Mouse (Mus musculus): ENCODE results near the gene Scmh1.

The Scmh1 gene

DNA sequence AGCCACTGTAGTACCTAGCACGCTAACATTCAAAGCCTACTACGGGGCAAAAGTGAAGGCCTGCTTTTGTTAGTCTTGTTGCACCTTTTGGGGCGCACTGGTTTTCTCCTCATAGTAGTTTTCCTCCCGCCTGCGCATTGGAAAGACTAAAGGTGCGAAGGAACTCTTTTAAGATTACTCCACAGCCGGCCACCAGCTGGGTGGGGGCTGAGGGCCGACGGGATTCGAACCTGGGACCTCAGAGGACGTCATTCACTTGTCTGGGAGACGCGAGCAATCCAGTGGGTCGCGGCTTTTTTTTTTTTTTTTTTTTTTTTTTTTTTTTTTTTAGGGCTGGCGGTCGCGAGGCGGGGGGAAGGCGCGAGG, 320 bp upstream of the Scmh1 start:
- intact Hi-C loops (cut with DNase I), result no loop called here

DNA sequence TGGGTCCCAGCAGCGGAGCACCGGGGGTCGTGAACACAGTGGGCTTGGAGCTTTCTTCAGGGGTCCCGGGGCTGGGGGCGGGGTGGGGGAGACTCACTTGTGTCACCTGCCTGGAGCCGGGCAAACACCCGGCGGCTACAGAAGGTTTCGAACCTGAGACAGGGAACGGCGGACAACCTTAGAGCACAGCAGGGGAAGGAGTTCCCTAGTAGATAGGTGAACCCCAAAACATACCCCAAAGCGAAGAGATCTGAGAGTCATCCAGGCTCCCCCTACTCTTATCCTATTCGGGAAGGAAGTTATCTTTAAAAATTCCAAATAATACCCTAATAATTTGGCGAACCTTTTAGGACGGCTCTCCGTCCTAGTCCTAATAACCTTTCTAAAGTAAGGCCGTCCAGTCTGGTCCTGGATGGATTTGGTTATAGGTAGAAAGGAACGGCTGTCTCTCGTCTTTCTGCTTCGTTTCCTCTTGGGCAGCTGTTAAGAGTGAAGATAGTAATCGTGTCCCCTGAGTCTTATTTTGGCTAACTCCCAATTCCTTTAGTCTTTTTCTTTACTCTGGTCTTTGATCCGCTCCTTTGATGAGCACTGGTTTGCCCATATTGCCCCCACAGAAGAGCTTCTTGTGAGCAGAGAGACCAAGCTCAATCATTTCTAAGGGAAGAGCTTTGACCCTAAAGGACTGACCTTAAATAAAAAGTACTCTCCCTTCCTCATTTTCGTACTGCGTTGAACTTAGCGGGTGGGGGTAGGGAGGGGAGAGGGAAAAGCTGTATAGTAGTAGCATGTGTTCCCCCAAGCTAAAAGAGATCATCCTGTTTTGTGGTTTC, 941 bp downstream of the Scmh1 start:
- intact Hi-C loops (cut with DNase I), result no loop called here

DNA sequence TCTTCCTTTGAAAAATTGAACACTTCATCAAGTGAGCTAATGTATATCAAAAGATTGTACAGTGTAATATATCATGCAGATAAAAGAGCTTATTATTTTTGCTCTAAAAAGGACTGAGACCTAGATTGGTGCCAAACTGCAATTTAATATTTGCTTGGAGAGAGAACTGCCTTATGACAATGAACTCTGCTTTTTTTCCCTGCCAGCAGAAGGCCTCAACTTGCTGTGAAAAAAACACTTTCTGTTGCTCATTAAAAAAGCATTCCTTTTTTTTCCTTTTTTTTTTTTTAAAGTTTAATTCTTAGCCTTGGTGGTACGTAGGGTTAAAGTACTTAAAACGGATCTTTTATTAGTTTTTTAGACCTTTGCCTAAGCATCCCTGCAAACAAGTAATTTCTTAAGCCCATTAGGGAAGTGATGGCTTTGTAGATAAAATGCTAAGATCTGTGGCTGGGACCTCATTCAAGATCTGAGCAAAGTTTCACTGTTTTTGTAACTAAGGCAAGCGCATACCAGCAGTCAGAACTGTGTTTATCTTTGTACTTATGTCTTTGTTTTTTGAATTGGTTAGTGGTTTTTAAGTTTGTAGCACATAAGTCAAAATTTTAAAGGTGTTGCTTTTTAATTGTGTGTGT, 1.7 kb downstream of the Scmh1 start:
- intact Hi-C loops (cut with DNase I), result no loop called here

DNA sequence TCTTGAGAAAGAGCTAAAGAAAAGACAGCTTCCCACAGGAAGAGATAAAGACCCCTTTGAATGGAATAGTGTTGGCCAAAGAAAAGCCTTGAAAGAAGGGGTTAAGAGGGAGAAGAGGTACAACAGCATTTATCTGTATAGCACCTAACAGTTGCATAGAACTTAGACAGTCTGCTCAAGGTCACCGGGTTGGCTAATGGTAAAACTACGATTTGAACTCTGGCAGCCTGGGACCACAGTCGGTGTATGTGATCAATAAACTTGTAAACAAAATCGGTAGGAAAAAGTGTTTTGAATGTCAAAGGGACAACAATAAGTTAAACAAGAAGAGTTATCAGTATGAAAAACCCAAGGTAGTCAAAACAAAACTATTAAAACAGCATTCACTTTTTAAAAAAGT, 13.0 kb downstream of the Scmh1 start:
- intact Hi-C loops (cut with DNase I), result no loop called here

DNA sequence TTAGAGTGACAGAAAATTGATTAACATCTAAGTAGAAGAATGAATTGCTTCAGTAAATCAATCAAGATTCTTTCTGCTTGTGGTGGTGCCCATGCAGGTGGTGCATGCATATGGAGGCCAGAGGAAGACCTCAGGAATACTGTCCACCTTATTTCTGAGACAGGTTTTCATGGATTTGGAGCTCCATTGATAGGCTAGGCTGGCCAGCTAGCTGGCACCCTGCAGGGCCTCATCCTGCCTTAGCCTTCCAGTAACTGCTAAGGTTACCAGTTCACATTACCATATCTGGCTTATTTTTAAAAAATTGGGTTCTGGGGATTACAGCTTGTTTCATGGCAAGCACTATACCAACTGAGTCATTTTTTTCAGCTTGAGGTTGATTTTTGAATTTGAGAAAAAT, 15.1 kb downstream of the Scmh1 start:
- intact Hi-C loops (cut with DNase I), result no loop called here

DNA sequence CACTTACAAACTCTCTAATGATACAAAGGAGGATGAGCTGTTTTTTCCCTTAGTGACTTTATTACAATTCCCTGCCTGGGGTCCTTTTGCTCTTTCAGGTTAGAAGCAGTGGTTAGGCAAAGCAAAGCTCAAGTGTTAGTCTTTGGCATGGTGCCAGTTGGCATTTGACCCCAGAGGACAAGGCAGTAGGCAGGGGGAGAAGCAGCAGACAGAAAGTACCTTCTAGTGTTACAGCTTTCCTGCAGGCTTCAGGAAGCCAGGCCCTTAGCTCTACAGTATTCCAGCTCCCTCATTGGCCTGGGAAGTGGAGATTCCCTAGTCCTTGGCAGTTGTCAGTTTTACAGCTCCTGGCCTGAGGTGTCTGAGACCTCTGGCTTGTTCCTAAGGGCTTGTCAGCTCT, 15.6 kb downstream of the Scmh1 start:
- intact Hi-C loops (cut with DNase I), result no loop called here

DNA sequence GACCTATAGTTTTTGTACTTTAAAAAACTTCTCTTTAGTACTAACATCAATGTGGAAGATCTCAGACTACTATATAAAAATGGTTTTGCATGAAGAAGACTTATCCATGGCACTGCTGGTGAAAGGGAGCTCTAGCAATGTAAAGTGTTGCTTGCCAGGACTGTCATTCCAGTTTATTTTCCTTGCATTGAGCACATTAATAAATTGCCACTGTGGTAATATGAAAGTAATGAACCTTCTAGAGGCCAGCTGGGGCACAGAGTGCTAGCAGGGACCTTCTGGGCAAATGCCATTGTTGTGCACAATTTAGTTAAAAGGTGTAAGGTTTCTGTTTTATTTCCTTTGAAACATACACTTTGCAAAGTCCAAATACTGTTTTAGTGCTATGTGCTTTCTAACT, 25.5 kb downstream of the Scmh1 start:
- intact Hi-C loops (cut with DNase I), result no loop called here

DNA sequence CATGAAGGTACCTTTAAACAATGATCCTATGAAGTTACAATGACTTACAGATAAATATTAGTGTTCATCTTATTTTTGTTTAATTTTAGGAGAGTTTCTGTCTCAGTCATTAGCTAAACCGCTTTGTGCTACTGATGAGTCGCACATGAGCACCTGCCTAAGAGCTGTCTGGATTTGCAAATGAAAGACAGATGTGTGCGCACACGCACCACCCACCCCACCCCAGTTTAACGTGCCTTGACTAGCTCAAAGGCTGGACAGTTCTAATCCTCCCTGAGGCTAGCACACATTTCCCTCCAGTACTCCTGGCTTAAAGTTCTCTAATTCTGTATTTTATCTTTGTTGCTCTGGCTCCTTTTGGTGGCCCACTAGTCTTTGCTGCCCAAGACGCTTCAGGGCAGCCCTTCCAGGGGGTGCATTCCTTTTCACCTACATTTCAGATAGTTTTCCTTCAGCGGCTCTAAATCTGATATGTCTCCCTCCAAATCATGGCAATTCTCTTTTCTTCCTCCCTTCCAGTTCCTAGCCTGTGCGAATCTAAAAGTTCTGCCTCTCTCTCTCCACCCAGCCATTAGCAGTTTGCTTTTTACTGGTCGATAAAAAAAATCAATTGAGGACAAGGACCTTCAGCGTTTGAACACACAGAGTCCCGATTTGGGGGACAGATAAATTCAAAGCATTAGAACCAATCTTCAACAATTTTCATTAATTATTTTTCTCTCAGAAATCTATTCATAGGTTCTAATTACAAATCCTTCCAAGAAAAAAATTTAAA, 27.7 kb downstream of the Scmh1 start:
- intact Hi-C loops (cut with DNase I), result no loop called here

DNA sequence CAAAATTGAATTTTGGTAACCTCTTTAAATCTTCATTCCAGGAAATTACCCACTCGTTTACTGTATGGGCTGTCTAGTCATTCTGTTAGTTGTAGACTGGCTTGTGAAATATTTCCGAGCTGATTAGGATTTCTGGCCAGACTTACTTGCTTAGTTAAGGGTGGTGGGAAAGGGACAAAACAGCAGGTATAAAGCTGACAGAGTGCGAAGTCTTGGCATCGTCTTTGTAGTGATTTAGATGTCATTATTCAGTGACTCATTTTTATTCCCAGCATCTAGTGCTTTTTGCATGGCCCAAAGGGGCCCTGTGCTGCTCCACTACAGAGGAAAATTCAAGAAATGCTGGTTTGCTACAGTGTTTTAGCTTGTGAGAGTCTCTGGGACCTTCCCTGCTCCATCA, 56.7 kb downstream of the Scmh1 start:
- intact Hi-C loops (cut with DNase I), result no loop called here

DNA sequence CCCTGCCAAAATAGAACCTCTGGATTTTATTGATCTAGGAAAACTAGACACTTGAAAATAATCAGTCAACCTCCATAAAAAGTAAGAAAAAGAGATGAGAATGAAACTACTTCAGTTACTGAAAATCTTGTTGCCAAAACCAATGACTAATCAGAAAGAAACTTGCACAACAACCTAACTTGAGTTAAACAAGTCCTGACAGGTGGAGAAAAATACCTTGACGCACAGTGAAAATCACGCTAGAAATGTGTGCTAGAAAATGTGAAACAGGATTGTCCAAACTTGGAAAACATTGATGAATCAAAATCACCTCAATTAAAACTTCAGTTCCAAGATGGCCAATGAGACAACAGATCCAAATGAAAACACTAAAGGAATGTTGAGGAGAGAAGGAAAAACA, 67.9 kb downstream of the Scmh1 start:
- intact Hi-C loops (cut with DNase I), result loop anchor here (5.0 kb wide), 1 partner anchor 86 kb away; no protein-coding TSS in a partner anchor

DNA sequence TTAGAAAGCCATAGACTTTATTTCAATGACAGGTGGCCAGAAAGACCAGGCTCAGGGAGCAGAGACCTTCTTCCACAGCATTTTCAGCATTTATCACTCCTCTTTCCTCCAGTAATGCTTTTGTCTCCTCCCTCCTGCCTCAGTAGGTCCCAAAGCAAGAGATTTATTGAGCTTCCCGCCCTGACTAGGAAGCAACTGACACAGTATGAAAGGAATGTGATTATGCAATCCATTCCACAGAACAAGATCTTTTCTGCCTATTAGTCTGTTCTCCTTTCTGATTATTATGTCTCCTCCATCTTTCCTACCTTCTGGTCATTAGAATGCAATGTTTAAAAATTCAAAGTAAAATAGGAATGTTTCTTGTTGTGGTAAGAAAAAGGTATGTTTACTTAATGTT, 82.6 kb downstream of the Scmh1 start:
- intact Hi-C loops (cut with DNase I), result no loop called here

DNA sequence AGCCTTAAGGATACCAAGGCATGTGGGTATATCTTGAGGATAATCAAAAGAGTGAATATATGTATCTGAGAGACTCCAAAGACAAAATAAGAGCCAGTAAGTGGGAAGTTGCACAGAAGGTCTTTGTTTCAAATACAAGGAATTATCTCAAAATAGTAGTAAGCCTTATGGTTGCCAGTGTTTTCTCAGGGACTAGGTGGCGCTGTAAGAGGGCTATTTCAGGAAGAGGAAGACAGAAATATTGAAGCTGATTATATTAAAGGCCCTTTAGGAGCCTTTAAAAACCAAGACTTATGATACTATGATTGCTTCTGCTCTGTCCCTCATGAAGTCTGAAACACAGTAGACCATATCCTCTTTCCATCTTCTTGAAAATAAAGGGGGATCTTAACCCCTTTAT, 101.9 kb downstream of the Scmh1 start:
- intact Hi-C loops (cut with DNase I), result no loop called here

DNA sequence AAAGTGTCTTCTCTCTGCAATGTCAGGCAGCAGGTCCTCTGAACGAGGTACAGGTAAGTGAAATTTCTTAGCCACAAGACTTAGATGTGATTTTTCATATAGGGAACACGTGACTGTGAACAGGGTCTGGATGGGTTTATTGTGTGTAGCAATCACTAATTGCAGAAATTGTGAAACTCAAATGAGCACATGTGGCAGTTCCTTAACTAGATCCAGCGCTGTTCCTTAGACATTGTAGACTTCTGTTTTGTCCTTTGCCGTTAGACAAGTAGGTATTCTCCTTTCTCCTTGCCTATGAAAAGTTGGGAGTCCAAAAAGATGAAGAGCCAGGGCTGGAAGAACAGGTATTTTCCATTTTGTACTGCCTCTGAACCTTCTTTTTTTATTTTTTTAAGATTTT, 106.1 kb downstream of the Scmh1 start:
- intact Hi-C loops (cut with DNase I), result no loop called here

DNA sequence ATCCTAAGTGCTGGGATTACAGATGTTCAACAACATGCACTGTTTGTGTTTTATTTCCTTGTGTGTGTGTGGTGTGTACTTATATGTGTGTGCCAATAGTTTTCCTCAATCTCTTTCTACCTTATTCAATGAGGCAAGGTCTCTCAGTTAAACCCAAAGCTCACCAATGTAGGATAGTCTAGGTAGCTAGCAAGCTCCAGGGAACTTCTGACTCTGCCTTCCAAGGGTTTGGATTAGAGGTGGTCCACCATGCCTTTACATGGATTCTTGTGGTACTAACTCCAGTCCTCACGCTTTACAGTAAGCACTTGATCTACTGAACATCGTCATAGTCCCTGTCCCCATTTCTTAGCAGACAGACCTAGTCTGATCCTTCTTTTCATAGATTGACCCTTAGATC, 109.3 kb downstream of the Scmh1 start:
- intact Hi-C loops (cut with DNase I), result no loop called here

DNA sequence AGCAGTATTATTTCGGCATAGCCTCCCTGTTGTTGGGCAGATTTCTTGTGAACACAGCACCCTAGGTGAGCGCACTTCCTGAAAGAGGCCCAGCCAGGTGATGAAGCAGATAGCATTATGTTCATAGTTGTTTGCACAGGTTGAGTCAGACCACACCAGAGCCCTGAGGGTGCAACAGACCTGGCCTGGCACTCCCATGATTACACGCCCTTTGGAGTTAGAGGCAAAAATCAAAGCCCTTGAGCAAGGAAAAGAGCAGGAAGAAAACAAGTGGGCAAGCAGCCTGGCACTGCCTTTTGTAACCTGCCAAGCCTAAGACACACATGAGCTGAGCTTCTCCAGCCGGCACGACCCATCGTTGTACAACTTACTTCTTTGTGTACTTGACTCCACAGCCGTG, 111.4 kb downstream of the Scmh1 start:
- intact Hi-C loops (cut with DNase I), result no loop called here

DNA sequence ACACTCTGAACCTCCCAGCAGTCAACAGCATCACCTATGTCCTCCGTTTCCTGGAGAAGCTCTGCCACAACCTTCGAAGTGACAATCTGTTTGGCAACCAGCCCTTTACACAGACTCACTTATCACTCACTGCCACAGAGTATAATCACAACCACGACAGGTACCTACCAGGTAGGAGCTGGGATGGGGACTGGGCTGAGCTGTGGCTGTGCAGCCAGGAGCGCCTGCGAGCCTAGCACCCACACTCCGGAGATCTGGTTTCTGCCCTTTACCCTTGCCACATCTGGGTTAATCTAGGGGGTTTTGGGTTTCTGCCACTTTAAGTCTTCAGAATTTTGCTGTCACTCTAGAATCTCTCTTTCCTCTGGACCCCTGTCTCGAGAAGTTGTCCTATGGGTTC, 111.8 kb downstream of the Scmh1 start:
- intact Hi-C loops (cut with DNase I), result no loop called here

DNA sequence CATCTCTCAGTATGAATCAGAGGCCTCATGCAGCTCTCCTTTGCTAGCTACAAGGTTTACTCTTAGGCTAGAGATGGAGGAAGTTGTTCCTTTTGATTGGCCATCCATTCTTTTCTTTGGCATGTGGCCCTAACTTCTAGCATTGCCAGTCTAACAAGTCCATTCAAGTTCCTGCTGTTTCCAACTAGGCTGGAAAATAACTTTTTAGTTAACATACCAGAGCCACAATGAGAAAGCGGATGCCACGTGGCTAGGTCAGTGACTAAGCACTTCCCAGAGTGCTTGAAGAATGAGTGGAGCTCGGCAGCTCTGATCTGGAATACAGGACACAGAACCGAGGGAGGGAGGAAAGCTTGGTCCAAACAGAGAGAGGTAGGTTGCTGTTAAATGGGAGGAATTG, 112.3 kb downstream of the Scmh1 start:
- intact Hi-C loops (cut with DNase I), result no loop called here

DNA sequence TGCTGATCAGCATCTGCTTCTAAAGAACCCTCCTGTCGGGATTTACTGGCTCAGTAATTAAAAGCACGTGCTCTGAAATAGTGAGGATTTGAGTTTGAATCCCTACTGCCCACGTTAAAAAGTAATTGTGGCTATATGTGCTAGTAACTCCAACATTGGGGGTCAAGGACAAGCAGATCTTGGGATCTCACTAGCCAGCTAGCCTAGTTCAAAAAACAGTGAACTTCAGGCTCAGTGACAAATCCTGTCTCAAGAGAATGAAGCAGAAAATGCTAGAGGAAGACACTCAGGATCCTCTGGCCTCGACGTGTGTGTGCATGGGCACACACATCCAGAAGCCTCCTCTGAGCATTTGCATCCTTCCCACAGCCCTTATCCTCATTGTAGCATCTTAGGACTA, 116.7 kb downstream of the Scmh1 start:
- intact Hi-C loops (cut with DNase I), result no loop called here

DNA sequence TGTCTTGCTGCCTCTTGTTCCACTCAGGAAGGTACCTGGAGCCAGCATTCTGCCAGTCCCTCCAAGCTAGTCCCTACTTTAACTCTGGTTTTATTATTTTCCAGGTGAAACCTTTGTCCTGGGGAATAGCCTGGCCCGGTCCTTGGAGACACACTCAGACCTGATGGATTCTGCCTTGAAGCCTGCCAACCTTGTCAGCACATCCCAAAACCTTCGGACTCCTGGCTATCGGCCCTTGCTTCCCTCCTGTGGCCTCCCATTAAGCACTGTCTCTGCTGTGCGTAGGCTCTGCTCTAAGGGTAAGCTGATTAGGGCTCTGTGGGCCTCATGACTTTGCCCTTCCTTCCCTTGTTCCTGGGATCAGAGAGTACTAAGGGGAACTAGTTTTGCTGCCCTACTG, 117.3 kb downstream of the Scmh1 start:
- intact Hi-C loops (cut with DNase I), result no loop called here

DNA sequence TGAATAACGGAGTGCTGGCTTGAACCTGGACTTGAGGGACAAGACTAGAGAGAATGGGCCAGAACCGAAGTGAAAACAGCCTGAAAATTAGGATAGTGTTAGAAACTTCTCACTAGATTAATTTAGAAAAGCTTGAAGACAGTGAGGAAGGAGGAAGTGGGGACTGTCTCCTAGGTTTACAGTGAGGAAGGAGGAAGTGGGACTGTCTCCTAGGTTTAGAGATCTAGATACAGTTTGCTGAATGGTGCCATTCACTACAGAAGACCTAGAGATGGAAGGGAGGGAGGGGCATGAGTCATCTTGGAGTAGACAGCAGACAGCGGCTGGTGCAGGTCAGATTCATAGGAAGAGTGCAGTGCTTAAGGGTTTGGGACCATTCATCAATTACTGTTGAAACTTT, 118.0 kb downstream of the Scmh1 start:
- intact Hi-C loops (cut with DNase I), result no loop called here

DNA sequence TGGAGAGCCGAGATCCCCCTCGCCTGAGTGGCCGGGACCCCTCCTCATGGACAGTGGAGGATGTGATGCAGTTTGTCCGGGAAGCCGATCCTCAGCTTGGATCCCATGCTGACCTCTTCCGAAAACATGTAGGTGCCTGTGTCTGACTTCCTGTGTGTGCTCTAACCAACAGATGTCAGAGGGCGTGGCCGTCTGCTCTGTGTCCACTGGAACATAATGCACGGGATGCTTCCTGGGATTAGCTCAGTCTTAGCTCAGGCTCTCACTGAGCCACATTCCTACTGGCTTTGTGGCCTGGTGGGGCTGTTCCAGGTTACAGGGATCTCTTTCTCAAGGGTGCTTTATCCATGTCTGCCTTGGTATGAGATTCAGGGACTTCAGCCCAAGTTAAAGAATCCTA, 123.1 kb downstream of the Scmh1 start:
- intact Hi-C loops (cut with DNase I), result no loop called here

DNA sequence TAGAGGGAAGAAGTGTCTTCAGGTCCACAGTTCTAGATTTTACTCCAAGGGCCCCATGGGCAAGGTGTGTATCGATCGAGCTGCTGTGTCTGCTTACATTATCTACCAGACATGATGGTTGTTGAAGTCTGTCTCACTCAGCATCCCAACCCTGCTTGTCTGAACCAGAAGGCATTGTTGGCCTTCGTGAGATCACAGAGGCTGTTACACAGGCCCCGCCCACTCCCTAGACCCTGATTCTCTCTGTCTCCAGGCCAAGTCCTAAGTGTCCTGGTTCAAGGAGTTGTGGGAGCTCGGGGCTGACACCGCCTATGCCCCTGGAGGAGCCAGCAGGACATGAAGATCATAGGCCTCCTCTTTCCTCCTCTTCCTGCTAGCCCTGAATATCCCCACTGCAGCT, 126.9 kb downstream of the Scmh1 start, which contains the start of gene Slfnl1:
TSS of gene Slfnl1 (plus strand) at position 246 of the 400 bp plus-strand sequence.
- intact Hi-C loops (cut with DNase I), result no loop called here
